Mouse (Mus musculus) CD4-positive helper T cell, adult 2 months (primary cell): Measurements from ENCODE around the gene Gpbar1.

Experiments used
- DNase-seq: peaks from one replicate; pipeline ENCODE4 v3.0.0-alpha.2; 2012; ENCODE audit warnings: low read depth, missing footprints, low spot score

Gene Gpbar1

GRCm38 (mm10) chr1:74277883-74278537 lies 340 bp upstream of the Gpbar1 start:
- DNase-seq, result no peak

- DNase-seq, result no peak
Measured at GRCm38 (mm10) chr1:74278988-74279387, 638 bp downstream of the Gpbar1 start.

- no peak for DNase-seq
Measured at GRCm38 (mm10) chr1:74280591-74281325, 2.4 kb downstream of the Gpbar1 start.

GRCm38 (mm10) chr1:74281372-74281771 lies 3.0 kb downstream of the Gpbar1 start:
- DNase-seq, result no peak

- DNase-seq, result no peak
Measured at GRCm38 (mm10) chr1:74281886-74282285, 3.5 kb downstream of the Gpbar1 start.

GRCm38 (mm10) chr1:74282896-74283625 lies 4.7 kb downstream of the Gpbar1 start:
- no peak for DNase-seq

- peak; percentile 76 for DNase-seq
Measured at GRCm38 (mm10) chr1:74283686-74284463, 5.5 kb downstream of the Gpbar1 start.

GRCm38 (mm10) chr1:74284543-74285160 lies 6.3 kb downstream of the Gpbar1 start, which contains the start of the genes Aamp and Pnkd:
TSS of gene Aamp (minus strand) at chr1:74284738.
TSS of gene Pnkd (plus strand) at chr1:74284930.
- peak; percentile 100 for DNase-seq

GRCm38 (mm10) chr1:74285212-74286010 lies 7.1 kb downstream of the Gpbar1 start:
- no peak for DNase-seq

- DNase-seq, result peak; percentile 23
Measured at GRCm38 (mm10) chr1:74286869-74287607, 8.7 kb downstream of the Gpbar1 start.

- no peak for DNase-seq
Measured at GRCm38 (mm10) chr1:74288327-74288726, 10.0 kb downstream of the Gpbar1 start.

GRCm38 (mm10) chr1:74289248-74289647 lies 10.9 kb downstream of the Gpbar1 start:
- DNase-seq, result no peak

- DNase-seq, result no peak
Measured at GRCm38 (mm10) chr1:74289740-74290139, 11.4 kb downstream of the Gpbar1 start.

GRCm38 (mm10) chr1:74290141-74290540 lies 11.8 kb downstream of the Gpbar1 start:
- DNase-seq, result no peak

GRCm38 (mm10) chr1:74292331-74293020 lies 14.1 kb downstream of the Gpbar1 start:
- DNase-seq, result no peak

GRCm38 (mm10) chr1:74293306-74293960 lies 15.1 kb downstream of the Gpbar1 start:
- DNase-seq, result no peak

GRCm38 (mm10) chr1:74294090-74294643 lies 15.8 kb downstream of the Gpbar1 start:
- no peak for DNase-seq
